Mouse (Mus musculus): ENCODE measurements around the gene Chic2. TPM values are rescaled to one million over a fixed set of nuclear protein-coding genes. Genes with fewer than 3 reads are reported as not detected.

Gene Chic2
- total and polyA plus RNA-seq, 3 experiments = 33.4 to 100 (median 41.1) TPM

- DNase-seq (ENCODE audit: low read depth, low spot score) = no peak
- H3K4me3 ChIP-seq (ENCODE audit: control insufficient read depth in 1 of 2, insufficient read depth in 1 of 2, low read depth in 2 of 2, low read length in 2 of 2) = no peak overlapping the region
- H3K4me1 ChIP-seq (ENCODE audit: control insufficient read depth in 1 of 2, insufficient read depth in 2 of 2, low read length in 2 of 2) = peaks cover 0 to 12% of the 10 kb centered on the region in 2 experiments; a peak in 2 of 4 replicates
- no peaks in the 10 kb centered on the region for H3K9me3 ChIP-seq (replicated peaks; ENCODE audit: insufficient read depth, low read length)
- H3K79me2 ChIP-seq (ENCODE audit: control insufficient read depth, insufficient read depth, low read length, poor library complexity) = peaks cover 29% of the 10 kb centered on the region
- no peak for TF ChIP-seq MAX (IDR thresholded peaks at IDR 0.05; ENCODE audit: low read length)
- no peak for TF ChIP-seq RCOR1 (IDR thresholded peaks at IDR 0.05; ENCODE audit: low read depth, low read length)
- no peak for TF ChIP-seq POLR2AphosphoS2 (IDR thresholded peaks at IDR 0.05; ENCODE audit: low read length)
- TF ChIP-seq MXI1 (IDR thresholded peaks at IDR 0.05; ENCODE audit: low read depth, low read length) = no peak
- TF ChIP-seq ELF1 (IDR thresholded peaks at IDR 0.05; ENCODE audit: low read depth, low read length) = no peak
- TF ChIP-seq CTCF (IDR thresholded peaks at IDR 0.05 in 2 of 3, conservative IDR thresholded peaks at IDR 0.05 in 1 of 3; ENCODE audit: control insufficient read depth in 1 of 3, insufficient read depth in 1 of 3, low read depth in 2 of 3, low read length in 3 of 3, poor library complexity in 1 of 3, severe bottlenecking in 1 of 3) = no peak
- no peak for TF ChIP-seq CHD2 (IDR thresholded peaks at IDR 0.05; ENCODE audit: low read length)
- no peak for TF ChIP-seq BHLHE40 (IDR thresholded peaks at IDR 0.05; ENCODE audit: borderline replicate concordance, low read depth, low read length)
- no peak for TF ChIP-seq SIN3A (IDR thresholded peaks at IDR 0.05; ENCODE audit: low read length)
- peaks cover 0 to 15% of the 10 kb centered on the region in 2 experiments; a peak in 3 of 4 replicates for H3K36me3 ChIP-seq (ENCODE audit: control insufficient read depth in 1 of 2, insufficient read depth in 2 of 2, low read length in 2 of 2)
- no peak overlapping the region for H3K27ac ChIP-seq (ENCODE audit: control insufficient read depth, low read depth, low read length)
- H3K27me3 ChIP-seq (ENCODE audit: control insufficient read depth in 1 of 2, insufficient read depth in 2 of 2, low read length in 2 of 2) = no peaks in the 10 kb centered on the region
- no peak overlapping the region for H3K9ac ChIP-seq (ENCODE audit: control insufficient read depth, low read depth, low read length, poor library complexity, severe bottlenecking)
These were observed 797 bp upstream of the Chic2 start for GRCm38 (mm10) chr5:75045371-75045770.

DNA sequence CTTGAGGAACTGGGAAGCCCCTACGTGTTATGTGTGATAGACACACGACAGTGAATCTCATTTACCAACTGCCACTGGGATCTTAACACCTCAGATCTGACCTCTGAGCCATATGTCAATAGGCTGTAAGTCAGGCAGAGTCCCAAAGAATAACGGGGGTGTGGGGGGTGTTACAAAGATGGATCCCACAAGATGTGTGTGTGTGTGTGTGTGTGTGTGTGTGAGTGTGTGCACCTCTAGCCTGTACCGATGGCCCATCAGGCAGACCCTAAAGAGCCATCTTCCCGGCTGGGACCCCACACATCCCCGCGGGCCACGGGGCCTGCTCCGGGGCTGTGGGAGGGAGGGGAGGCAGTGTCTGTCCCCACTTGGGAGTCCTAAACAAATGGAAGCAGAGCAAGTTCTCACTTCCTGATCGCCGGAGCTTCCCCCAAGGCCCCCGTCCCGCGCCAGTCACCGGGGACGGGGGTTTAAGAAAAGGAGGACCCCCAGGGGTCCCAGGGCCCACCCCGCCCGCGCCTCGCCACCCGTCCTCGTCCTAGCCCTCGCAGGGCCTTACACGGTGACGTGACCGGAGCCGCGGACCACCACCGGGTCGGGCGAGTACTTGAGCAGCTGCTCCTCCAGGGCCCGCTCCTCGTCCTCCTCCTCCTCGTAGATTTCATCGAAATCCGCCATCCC lies 813 bp downstream of the Chic2 start:
- Histone ChIP-seq H3K9me3 (replicated peaks; ENCODE audit: insufficient read depth, low read length) (no peaks in the 10 kb centered on the region), H3K9ac (ENCODE audit: control insufficient read depth, low read depth, low read length, poor library complexity, severe bottlenecking) (peak overlapping the region; percentile 100), H3K27ac (ENCODE audit: control insufficient read depth, low read depth, low read length) (peak overlapping the region; percentile 54), H3K36me3 (ENCODE audit: control insufficient read depth in 1 of 2, insufficient read depth in 2 of 2, low read length in 2 of 2) (peaks cover 0 to 15% of the 10 kb centered on the region in 2 experiments; a peak in 3 of 4 replicates), H3K27me3 (ENCODE audit: control insufficient read depth in 1 of 2, insufficient read depth in 2 of 2, low read length in 2 of 2) (no peaks in the 10 kb centered on the region), H3K4me1 (ENCODE audit: control insufficient read depth in 1 of 2, insufficient read depth in 2 of 2, low read length in 2 of 2) (peaks cover 0 to 12% of the 10 kb centered on the region in 2 experiments; a peak in 2 of 4 replicates), H3K4me3 (ENCODE audit: control insufficient read depth in 1 of 2, insufficient read depth in 1 of 2, low read depth in 2 of 2, low read length in 2 of 2) (peak overlapping the region; percentile 94 to 98), H3K79me2 (ENCODE audit: control insufficient read depth, insufficient read depth, low read length, poor library complexity) (peaks cover 37% of the 10 kb centered on the region)
- TF ChIP-seq SIN3A (IDR thresholded peaks at IDR 0.05; ENCODE audit: low read length) (0 out of 2 replicates have a peak, but pooled peaks have one; percentile 1), RCOR1 (IDR thresholded peaks at IDR 0.05; ENCODE audit: low read depth, low read length) (0 out of 2 replicates have a peak, but pooled peaks have one; percentile 2), MAX (IDR thresholded peaks at IDR 0.05; ENCODE audit: low read length) (0 out of 2 replicates have a peak, but pooled peaks have one; percentile 5), USF2 (IDR thresholded peaks at IDR 0.05; ENCODE audit: borderline replicate concordance in 1 of 2, insufficient read depth in 1 of 2, low read depth in 1 of 2, low read length in 2 of 2) (no peak), BHLHE40 (IDR thresholded peaks at IDR 0.05; ENCODE audit: borderline replicate concordance, low read depth, low read length) (no peak)
- DNase-seq (ENCODE audit: low read depth, low spot score) = peak; percentile 60

GRCm38 (mm10) chr5:75043011-75043445 lies 1.5 kb downstream of the Chic2 start:
- Histone ChIP-seq H3K36me3 (ENCODE audit: control insufficient read depth in 1 of 2, insufficient read depth in 2 of 2, low read length in 2 of 2) (peaks cover 0 to 15% of the 10 kb centered on the region in 2 experiments; a peak in 3 of 4 replicates), H3K4me3 (ENCODE audit: control insufficient read depth in 1 of 2, insufficient read depth in 1 of 2, low read depth in 2 of 2, low read length in 2 of 2) (peak overlapping the region; percentile 94 to 98), H3K27me3 (ENCODE audit: control insufficient read depth in 1 of 2, insufficient read depth in 2 of 2, low read length in 2 of 2) (no peaks in the 10 kb centered on the region), H3K27ac (ENCODE audit: control insufficient read depth, low read depth, low read length) (peak overlapping the region; percentile 54), H3K4me1 (ENCODE audit: control insufficient read depth in 1 of 2, insufficient read depth in 2 of 2, low read length in 2 of 2) (peaks cover 0 to 12% of the 10 kb centered on the region in 2 experiments; a peak in 2 of 4 replicates), H3K9me3 (replicated peaks; ENCODE audit: insufficient read depth, low read length) (no peaks in the 10 kb centered on the region), H3K79me2 (ENCODE audit: control insufficient read depth, insufficient read depth, low read length, poor library complexity) (peaks cover 42% of the 10 kb centered on the region), H3K9ac (ENCODE audit: control insufficient read depth, low read depth, low read length, poor library complexity, severe bottlenecking) (peak overlapping the region; percentile 100)
- peak; percentile 38 for DNase-seq (ENCODE audit: low read depth, low spot score)
- TF ChIP-seq SIN3A (IDR thresholded peaks at IDR 0.05; ENCODE audit: low read length) (peak; percentile 66; the same call in 1 of the 2 replicates), POLR2A (IDR thresholded peaks at IDR 0.05; ENCODE audit: control insufficient read depth in 1 of 2, insufficient read depth in 1 of 2, low read depth in 1 of 2, low read length in 2 of 2, poor library complexity in 1 of 2) (no peak), ETS1 (IDR thresholded peaks at IDR 0.05; ENCODE audit: low read depth, low read length) (peak; percentile 38; the same call in 1 of the 2 replicates), JUND (IDR thresholded peaks at IDR 0.05; ENCODE audit: low read depth, low read length) (no peak), ZNF384 (IDR thresholded peaks at IDR 0.05; ENCODE audit: low read depth, low read length) (no peak), MYB (IDR thresholded peaks at IDR 0.05; ENCODE audit: low read depth, low read length) (no peak), SMC3 (IDR thresholded peaks at IDR 0.05; ENCODE audit: low read depth, low read length) (no peak), CTCF (IDR thresholded peaks at IDR 0.05 in 2 of 3, conservative IDR thresholded peaks at IDR 0.05 in 1 of 3; ENCODE audit: control insufficient read depth in 1 of 3, insufficient read depth in 1 of 3, low read depth in 2 of 3, low read length in 3 of 3, poor library complexity in 1 of 3, severe bottlenecking in 1 of 3) (no peak), GABPA (IDR thresholded peaks at IDR 0.05; ENCODE audit: low read depth, low read length) (no peak), POLR2AphosphoS5 (IDR thresholded peaks at IDR 0.05; ENCODE audit: borderline replicate concordance, low read depth, low read length) (no peak), ZMIZ1 (IDR thresholded peaks at IDR 0.05; ENCODE audit: low read depth, low read length) (no peak), BHLHE40 (IDR thresholded peaks at IDR 0.05; ENCODE audit: borderline replicate concordance, low read depth, low read length) (no peak), MAFK (IDR thresholded peaks at IDR 0.05; ENCODE audit: borderline replicate concordance, low read depth, low read length) (no peak), CHD2 (IDR thresholded peaks at IDR 0.05; ENCODE audit: low read length) (no peak), E2F4 (IDR thresholded peaks at IDR 0.05; ENCODE audit: borderline replicate concordance, low read depth, low read length) (no peak), MEF2A (IDR thresholded peaks at IDR 0.05; ENCODE audit: extremely low read depth, insufficient replicate concordance, low read depth, low read length, poor library complexity, severe bottlenecking) (no peak)

All from MEL (cell line).